In the genomic region with DNA sequence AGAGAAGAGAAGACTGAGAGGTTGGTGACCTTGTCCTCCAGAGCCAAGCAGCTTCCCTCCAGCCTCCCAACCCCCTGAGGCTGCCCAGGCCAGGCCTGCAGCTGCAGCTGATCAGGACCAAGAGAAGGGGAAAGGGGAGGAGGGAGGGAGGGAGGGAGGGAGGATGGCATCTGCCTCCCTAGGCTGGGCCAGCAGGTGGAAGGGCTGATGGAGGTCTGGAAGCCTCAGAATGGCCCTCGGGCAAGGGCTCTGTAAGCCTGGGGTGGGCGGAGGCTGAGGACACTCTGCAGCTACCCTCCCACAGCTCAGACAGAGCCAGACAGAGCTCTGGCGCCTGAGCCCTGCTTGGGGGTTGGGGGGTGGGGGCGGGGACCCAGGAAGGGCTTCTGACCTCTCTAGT, we compare ENCODE assay signal across 13 mouse cellular contexts. TPM values are rescaled to one million over a fixed set of nuclear protein-coding genes. Genes with fewer than 3 reads are reported as not detected.
DNase-seq lines count a peak whose midpoint lies in the region; ATAC-seq and TF ChIP-seq lines count a peak whose summit lies in the region.
"Had no signal": no experiment of that assay in that cellular context is flagged by ENCODE, and none has a peak within 500 bp of the region (broad histone marks: within the 10 kb centered on the region; RNA-seq: fewer than 3 reads in every experiment).

No protein-coding gene starts in this region.

- WGBS in hindbrain, embryonic 10.5 days: 16% methylated on average over 4 of the region's 4 CpGs
- WGBS in hindbrain, embryonic 14.5 days: 39% methylated on average over 4 of the region's 4 CpGs
- 15% methylated on average over 4 of the region's 4 CpGs for WGBS in limb, embryonic 11.5 days

- peak overlapping the region; percentile 16; the same call in 1 of the 2 replicates for H3K4me3 ChIP-seq in hindbrain, embryonic 10.5 days
- H3K4me3 ChIP-seq in hindbrain, embryonic 14.5 days (replicated peaks; ENCODE audit: low read length): no peak overlapping the region
- H3K4me3 ChIP-seq in ES-Bruce4 (ENCODE audit: low read depth, low read length): no peak overlapping the region
- no peak overlapping the region for H3K4me3 ChIP-seq in limb, embryonic 11.5 days (ENCODE audit: low read depth, low read length)
- H3K4me3 ChIP-seq in layer of hippocampus, adult 2 months: no peak overlapping the region
- H3K4me3 ChIP-seq: limb, embryonic 15.5 days had no signal

- no peak for TF ChIP-seq CTCF in ES-Bruce4 (IDR thresholded peaks at IDR 0.05; ENCODE audit: low read depth, low read length)
- TF ChIP-seq CTCF in layer of hippocampus, adult 2 months (conservative IDR thresholded peaks at IDR 0.05): no peak

- no peak for ATAC-seq in hindbrain, embryonic 14.5 days (ENCODE audit: low FRiP score)
- ATAC-seq in limb, embryonic 11.5 days (ENCODE audit: insufficient number of reproducible peaks, low FRiP score, low TSS enrichment, low read depth): no peak

- DNase-seq in hindbrain, embryonic 10.5 days (ENCODE audit: low spot score): peak; percentile 57
- no peak for DNase-seq in hindbrain, embryonic 14.5 days (ENCODE audit: low spot score)
- DNase-seq in embryo, embryonic 11 days: peak; percentile 58
- peak; percentile 40 for DNase-seq in limb, embryonic 11.5 days (ENCODE audit: low spot score)
- DNase-seq in cerebellum, adult 8-10 months: no peak
- DNase-seq in layer of hippocampus, adult 2 months (ENCODE audit: low spot score in 2 of 2): no peak
- no peak for DNase-seq in thymus, postnatal 14 days
- DNase-seq: kidney, postnatal 10 days had no signal

- H3K9me3 ChIP-seq in hindbrain, embryonic 10.5 days: no peaks in the 10 kb centered on the region
- H3K9me3 ChIP-seq in hindbrain, embryonic 14.5 days (ENCODE audit: control insufficient read depth, low read length): no peaks in the 10 kb centered on the region
- no peaks in the 10 kb centered on the region for H3K9me3 ChIP-seq in ES-Bruce4 (replicated peaks; ENCODE audit: control insufficient read depth, insufficient read depth, low read length, poor library complexity, severe bottlenecking)
- no peaks in the 10 kb centered on the region for H3K9me3 ChIP-seq in limb, embryonic 11.5 days (ENCODE audit: control insufficient read depth, low read length)
- H3K9me3 ChIP-seq: G1E; limb, embryonic 15.5 days had no signal

- 0 out of 2 replicates have a peak, but pooled peaks have one; percentile 38 for TF ChIP-seq EP300 in ES-Bruce4 (IDR thresholded peaks at IDR 0.05; ENCODE audit: insufficient read depth, low read depth, low read length)

- no peak overlapping the region for H3K9ac ChIP-seq in hindbrain, embryonic 14.5 days
- no peak overlapping the region for H3K9ac ChIP-seq in ES-Bruce4 (ENCODE audit: low read depth, poor library complexity, severe bottlenecking)
- no peak overlapping the region for H3K9ac ChIP-seq in limb, embryonic 11.5 days (ENCODE audit: low read length)
- H3K9ac ChIP-seq: limb, embryonic 15.5 days had no signal

- peaks cover 89% of the 10 kb centered on the region for H3K4me1 ChIP-seq in hindbrain, embryonic 10.5 days (replicated peaks)
- peaks cover 25% of the 10 kb centered on the region for H3K4me1 ChIP-seq in hindbrain, embryonic 14.5 days (replicated peaks; ENCODE audit: control insufficient read depth, insufficient read depth, low read length)
- H3K4me1 ChIP-seq in ES-Bruce4 (ENCODE audit: control insufficient read depth, insufficient read depth, low read length): peaks cover 18% of the 10 kb centered on the region
- peaks cover 12% of the 10 kb centered on the region for H3K4me1 ChIP-seq in limb, embryonic 11.5 days (ENCODE audit: control insufficient read depth, insufficient read depth, low read length)

- no peak overlapping the region for H3K4me2 ChIP-seq in hindbrain, embryonic 14.5 days (replicated peaks)
- no peak overlapping the region for H3K4me2 ChIP-seq in limb, embryonic 11.5 days (ENCODE audit: low read depth, severe bottlenecking)
- H3K4me2 ChIP-seq: limb, embryonic 15.5 days had no signal

- no peak for TF ChIP-seq POLR2A in ES-Bruce4 (IDR thresholded peaks at IDR 0.05; ENCODE audit: insufficient read depth, low read length)

- peaks cover 51% of the 10 kb centered on the region for H3K27me3 ChIP-seq in hindbrain, embryonic 10.5 days (ENCODE audit: insufficient read depth, poor library complexity, severe bottlenecking)
- no peaks in the 10 kb centered on the region for H3K27me3 ChIP-seq in hindbrain, embryonic 14.5 days (ENCODE audit: control insufficient read depth, insufficient read depth, low read length)
- H3K27me3 ChIP-seq in ES-Bruce4 (ENCODE audit: control insufficient read depth, insufficient read depth, low read length, poor library complexity, severe bottlenecking): no peaks in the 10 kb centered on the region
- H3K27me3 ChIP-seq in limb, embryonic 11.5 days (ENCODE audit: control insufficient read depth, insufficient read depth, low read length): peaks cover 4% of the 10 kb centered on the region

- H3K36me3 ChIP-seq in hindbrain, embryonic 10.5 days: no peaks in the 10 kb centered on the region
- H3K36me3 ChIP-seq in hindbrain, embryonic 14.5 days (replicated peaks; ENCODE audit: control insufficient read depth, insufficient read depth): no peaks in the 10 kb centered on the region
- H3K36me3 ChIP-seq in ES-Bruce4 (ENCODE audit: control insufficient read depth, insufficient read depth, low read length, poor library complexity, severe bottlenecking): no peaks in the 10 kb centered on the region
- H3K36me3 ChIP-seq in limb, embryonic 11.5 days (ENCODE audit: control insufficient read depth, insufficient read depth, low read length): 0 out of 2 replicates have a peak, but pooled peaks cover 2% of the 10 kb centered on the region
- H3K36me3 ChIP-seq: limb, embryonic 15.5 days had no signal

- H3K27ac ChIP-seq in hindbrain, embryonic 10.5 days: peak overlapping the region; percentile 74
- no peak overlapping the region for H3K27ac ChIP-seq in hindbrain, embryonic 14.5 days
- H3K27ac ChIP-seq in ES-Bruce4 (ENCODE audit: insufficient read depth, low read length): no peak overlapping the region
- no peak overlapping the region for H3K27ac ChIP-seq in limb, embryonic 11.5 days (replicated peaks; ENCODE audit: low read depth, low read length)
- H3K27ac ChIP-seq in layer of hippocampus, adult 2 months: no peak overlapping the region
- H3K27ac ChIP-seq: limb, embryonic 15.5 days had no signal

RNA-seq across cellular contexts. Expression of gene Nol4l, which starts 7.5 kb away (rescaled TPM):
- polyA plus RNA-seq in hindbrain, embryonic 10.5 days (2016; fragmentation: Nextera tagmentation; extraction: Ambion mirVana): 19.1 and 23.3 TPM in 2 replicates
- 44.8 and 49.8 TPM in 2 replicates for polyA plus RNA-seq in hindbrain, embryonic 14.5 days (2014; fragmentation: Nextera tagmentation; extraction: Ambion mirVana)
- polyA plus RNA-seq in ES-Bruce4 (2011; ENCODE audit: insufficient read depth, insufficient read length, low read depth, missing spikeins): 11.0 and 11.5 TPM in 2 replicates
- polyA plus RNA-seq in limb, embryonic 11.5 days (2014; fragmentation: Nextera tagmentation; extraction: Ambion mirVana): 14.0 and 15.1 TPM in 2 replicates
- 10 to 100 TPM; 47.6 to 52.1 TPM for total RNA-seq in layer of hippocampus, adult 2 months (2021)

RNA-seq across cellular contexts. Expression of gene 4930404H24Rik, which starts 29.7 kb away (rescaled TPM):
- not detected in 2 replicates for polyA plus RNA-seq in hindbrain, embryonic 10.5 days (2016; fragmentation: Nextera tagmentation; extraction: Ambion mirVana)
- polyA plus RNA-seq in hindbrain, embryonic 14.5 days (2014; fragmentation: Nextera tagmentation; extraction: Ambion mirVana): not detected in 2 replicates
- not detected in 2 replicates for polyA plus RNA-seq in ES-Bruce4 (2011; ENCODE audit: insufficient read depth, insufficient read length, low read depth, missing spikeins)
- polyA plus RNA-seq in limb, embryonic 11.5 days (2014; fragmentation: Nextera tagmentation; extraction: Ambion mirVana): not detected in 2 replicates
- total RNA-seq in layer of hippocampus, adult 2 months (2021): not detected
- total RNA-seq: G1E; gastrocnemius, postnatal 4 days; monocyte, adult 5-6 weeks had no signal
- polyA plus RNA-seq: G1E; limb, embryonic 15.5 days had no signal

Comparison
In these comparisons a context has a peak if more than half of its experiments do, and no peak if none do; other contexts are left out.
1. DNase-seq: peak in hindbrain, embryonic 10.5 days (single experiment), embryo, embryonic 11 days (single experiment) and limb, embryonic 11.5 days (single experiment); none in hindbrain, embryonic 14.5 days (single experiment), cerebellum, adult 8-10 months (single experiment), layer of hippocampus, adult 2 months (0 of 2) and thymus, postnatal 14 days (single experiment).